Mouse (Mus musculus): ENCODE results near the gene Borcs8. TPM values are rescaled to one million over a fixed set of nuclear protein-coding genes. Genes with fewer than 3 reads are reported as not detected.
A peak's percentile ranks its signal among the peaks of the same experiment; 100 is the strongest.

The Borcs8 gene
- polyA plus RNA-seq, 1 experiment: 53.5 TPM

DNA sequence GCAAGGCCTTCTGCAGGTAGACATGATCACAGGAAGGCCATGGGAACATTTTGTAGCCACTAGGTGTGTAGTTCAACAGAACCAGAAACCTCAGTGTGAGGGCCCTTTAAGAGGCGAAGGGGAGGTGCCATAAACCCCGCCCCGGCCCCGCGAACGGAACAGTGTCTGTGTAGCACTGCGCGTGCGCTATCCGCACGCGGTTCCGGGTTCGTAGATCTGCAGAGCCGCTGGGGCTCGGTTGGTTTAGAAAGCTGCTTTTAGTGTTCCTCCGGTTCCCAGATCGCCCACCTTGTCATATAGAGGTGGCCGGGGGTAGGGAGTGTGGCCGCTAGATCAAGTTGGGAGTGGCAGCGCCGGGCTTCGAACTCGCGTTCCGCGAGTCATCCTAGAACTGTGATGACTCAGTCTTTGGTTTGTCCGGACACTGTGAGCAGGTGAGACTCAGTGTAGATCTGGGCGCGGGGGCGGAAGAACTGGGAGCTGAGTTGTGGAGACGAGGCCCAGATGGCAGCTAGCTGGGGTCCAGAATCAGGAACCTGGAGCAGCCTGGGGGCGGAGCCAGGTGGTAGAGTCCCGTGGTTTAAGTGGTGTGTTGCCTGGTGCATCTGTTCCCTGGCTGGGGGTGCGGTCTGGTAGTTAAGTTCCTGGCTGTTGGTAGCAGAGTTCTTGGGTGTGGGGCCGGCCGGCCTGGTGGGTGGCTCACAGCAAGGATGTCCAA, 8.0 kb upstream of the Borcs8 start, which contains the start of gene Nr2c2ap:
Nr2c2ap (plus strand) TSS at position 168 of the 718 bp plus-strand sequence.
- Histone ChIP-seq H3K4me3 (replicated peaks) (peak within 1 kb of the TSS; percentile 93), H3K27me3 (replicated peaks) (no peaks in the 10 kb centered on the region), H3K4me1 (peaks cover 64% of the 10 kb centered on the region), H3K9me3 (no peaks in the 10 kb centered on the region), H3K36me3 (replicated peaks; ENCODE audit: low read length) (peaks cover 42% of the 10 kb centered on the region)
- TF ChIP-seq GATA1 (IDR thresholded peaks at IDR 0.05; ENCODE audit: borderline replicate concordance, low read length) (no peak), FLI1 (IDR thresholded peaks at IDR 0.05; ENCODE audit: low read length) (no peak)

GRCm38 (mm10) chr8:70134086-70134485, 5.2 kb upstream of the Borcs8 start:
- Histone ChIP-seq H3K4me1 (peaks cover 71% of the 10 kb centered on the region), H3K36me3 (replicated peaks; ENCODE audit: low read length) (peaks cover 52% of the 10 kb centered on the region), H3K4me3 (replicated peaks) (no peak overlapping the region), H3K9me3 (no peaks in the 10 kb centered on the region), H3K27me3 (replicated peaks) (no peaks in the 10 kb centered on the region)
- TF ChIP-seq GATA1 (IDR thresholded peaks at IDR 0.05; ENCODE audit: borderline replicate concordance, low read length): no peak
- no peak for TF ChIP-seq FLI1 (IDR thresholded peaks at IDR 0.05; ENCODE audit: low read length)

DNA sequence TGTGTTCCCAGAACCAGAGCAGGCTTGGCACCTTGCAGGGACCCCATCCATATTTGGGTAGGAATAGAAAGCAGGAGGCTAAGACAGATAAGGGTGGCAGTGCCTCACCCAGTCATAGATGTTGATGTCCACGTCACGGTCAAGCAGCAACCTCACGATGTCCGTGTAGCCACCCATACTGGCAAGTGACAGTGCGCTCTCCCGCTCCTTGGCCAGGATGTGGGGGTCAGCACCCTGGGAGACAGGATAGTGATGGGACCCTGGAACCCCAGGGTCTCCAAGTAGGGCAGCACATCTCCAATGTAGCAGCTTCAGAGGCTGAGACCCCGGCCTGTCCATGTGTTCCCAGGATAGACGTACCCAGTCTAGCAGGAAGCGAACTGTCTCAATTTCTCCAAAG, 4.4 kb upstream of the Borcs8 start:
- Histone ChIP-seq H3K27me3 (replicated peaks) (no peaks in the 10 kb centered on the region), H3K9me3 (no peaks in the 10 kb centered on the region), H3K4me3 (replicated peaks) (peak overlapping the region; percentile 64), H3K4me1 (peaks cover 64% of the 10 kb centered on the region), H3K36me3 (replicated peaks; ENCODE audit: low read length) (peaks cover 52% of the 10 kb centered on the region)
- no peak for TF ChIP-seq FLI1 (IDR thresholded peaks at IDR 0.05; ENCODE audit: low read length)
- no peak for TF ChIP-seq GATA1 (IDR thresholded peaks at IDR 0.05; ENCODE audit: borderline replicate concordance, low read length)

- Histone ChIP-seq H3K4me3 (replicated peaks) (no peak overlapping the region), H3K36me3 (replicated peaks; ENCODE audit: low read length) (peaks cover 56% of the 10 kb centered on the region), H3K9me3 (no peaks in the 10 kb centered on the region), H3K27me3 (replicated peaks) (no peaks in the 10 kb centered on the region), H3K4me1 (peaks cover 68% of the 10 kb centered on the region)
- TF ChIP-seq GATA1 (IDR thresholded peaks at IDR 0.05; ENCODE audit: borderline replicate concordance, low read length): no peak
- TF ChIP-seq FLI1 (IDR thresholded peaks at IDR 0.05; ENCODE audit: low read length): no peak
These were observed 2.7 kb upstream of the Borcs8 start for GRCm38 (mm10) chr8:70136591-70136990.

DNA sequence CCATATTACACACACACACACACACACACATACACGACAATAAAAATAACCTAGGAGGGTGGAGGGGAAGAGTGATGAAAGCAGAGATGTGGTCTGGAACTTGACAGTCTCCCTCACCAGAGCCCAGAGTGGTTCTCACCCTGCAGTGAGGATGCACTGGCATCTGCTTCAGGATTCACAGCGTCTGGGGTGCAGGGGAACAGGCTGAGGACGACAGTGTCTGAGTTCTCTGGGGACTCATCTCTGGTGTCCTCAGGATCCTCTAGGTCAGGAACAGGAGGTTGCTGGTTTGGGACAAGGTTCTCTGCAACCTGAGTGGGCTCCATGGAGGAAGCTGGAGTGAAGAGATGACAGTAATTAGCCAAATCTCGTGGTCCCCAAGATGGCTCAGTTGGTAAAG, 1.4 kb upstream of the Borcs8 start:
- H3K27me3 ChIP-seq (replicated peaks): no peaks in the 10 kb centered on the region
- peaks cover 62% of the 10 kb centered on the region for H3K36me3 ChIP-seq (replicated peaks; ENCODE audit: low read length)
- H3K4me3 ChIP-seq (replicated peaks): peak overlapping the region; percentile 96
- TF ChIP-seq FLI1 (IDR thresholded peaks at IDR 0.05; ENCODE audit: low read length): no peak
- no peak for TF ChIP-seq GATA1 (IDR thresholded peaks at IDR 0.05; ENCODE audit: borderline replicate concordance, low read length)
- peaks cover 62% of the 10 kb centered on the region for H3K4me1 ChIP-seq
- no peaks in the 10 kb centered on the region for H3K9me3 ChIP-seq

GRCm38 (mm10) chr8:70139981-70140380, 682 bp downstream of the Borcs8 start:
- H3K9me3 ChIP-seq: no peaks in the 10 kb centered on the region
- TF ChIP-seq GATA1 (IDR thresholded peaks at IDR 0.05; ENCODE audit: borderline replicate concordance, low read length) (no peak), FLI1 (IDR thresholded peaks at IDR 0.05; ENCODE audit: low read length) (no peak)
- H3K4me1 ChIP-seq: peaks cover 41% of the 10 kb centered on the region
- peaks cover 61% of the 10 kb centered on the region for H3K36me3 ChIP-seq (replicated peaks; ENCODE audit: low read length)
- no peaks in the 10 kb centered on the region for H3K27me3 ChIP-seq (replicated peaks)
- peak overlapping the region; percentile 96 for H3K4me3 ChIP-seq (replicated peaks)

GRCm38 (mm10) chr8:70147678-70148607, 8.6 kb downstream of the Borcs8 start:
- TF ChIP-seq FLI1 (IDR thresholded peaks at IDR 0.05; ENCODE audit: low read length) (no peak), GATA1 (IDR thresholded peaks at IDR 0.05; ENCODE audit: borderline replicate concordance, low read length) (no peak)
- H3K4me1 ChIP-seq: peaks cover 40% of the 10 kb centered on the region
- H3K27me3 ChIP-seq (replicated peaks): no peaks in the 10 kb centered on the region
- H3K4me3 ChIP-seq (replicated peaks): peak overlapping the region; percentile 42
- H3K36me3 ChIP-seq (replicated peaks; ENCODE audit: low read length): peaks cover 64% of the 10 kb centered on the region
- no peaks in the 10 kb centered on the region for H3K9me3 ChIP-seq

DNA sequence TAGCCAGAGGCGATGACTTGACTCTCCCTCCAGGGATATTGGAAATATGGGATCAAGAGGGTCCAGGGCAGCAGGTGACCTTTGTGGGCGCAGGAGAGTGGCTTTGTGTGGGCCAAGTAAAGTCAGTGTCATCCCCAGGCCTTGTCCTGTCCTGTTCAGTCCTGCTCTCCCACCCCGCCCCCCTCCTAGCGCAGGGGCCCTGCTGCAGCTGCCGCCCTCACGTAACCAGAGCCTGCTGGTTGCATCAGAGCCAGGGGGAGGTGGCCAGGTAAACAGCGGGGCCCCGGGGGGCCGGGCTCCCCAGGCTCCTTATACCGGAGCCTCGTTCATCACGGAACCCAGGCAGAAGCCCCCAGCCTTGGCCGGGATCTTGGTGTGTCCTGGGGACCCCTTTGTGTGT, 10.9 kb downstream of the Borcs8 start:
- Histone ChIP-seq H3K4me1 (peaks cover 43% of the 10 kb centered on the region), H3K36me3 (replicated peaks; ENCODE audit: low read length) (peaks cover 42% of the 10 kb centered on the region), H3K27me3 (replicated peaks) (peaks cover 5% of the 10 kb centered on the region), H3K9me3 (no peaks in the 10 kb centered on the region), H3K4me3 (replicated peaks) (no peak overlapping the region)
- TF ChIP-seq FLI1 (IDR thresholded peaks at IDR 0.05; ENCODE audit: low read length): no peak
- TF ChIP-seq GATA1 (IDR thresholded peaks at IDR 0.05; ENCODE audit: borderline replicate concordance, low read length): no peak

GRCm38 (mm10) chr8:70152537-70153257, 13.4 kb downstream of the Borcs8 start:
- TF ChIP-seq GATA1 (IDR thresholded peaks at IDR 0.05; ENCODE audit: borderline replicate concordance, low read length) (no peak), FLI1 (IDR thresholded peaks at IDR 0.05; ENCODE audit: low read length) (no peak)
- H3K36me3 ChIP-seq (replicated peaks; ENCODE audit: low read length): peaks cover 17% of the 10 kb centered on the region
- H3K9me3 ChIP-seq: no peaks in the 10 kb centered on the region
- peak overlapping the region; percentile 80 for H3K4me3 ChIP-seq (replicated peaks)
- peaks cover 28% of the 10 kb centered on the region for H3K27me3 ChIP-seq (replicated peaks)
- peaks cover 37% of the 10 kb centered on the region for H3K4me1 ChIP-seq

Measured in megakaryocyte, embryonic 14.5 days (primary cell).